24 mouse cellular contexts compared by ENCODE assay signal in genomic region chr1:142166945-142167344, GRCm38 (mm10).
A peak's percentile ranks its signal among the peaks of the same experiment; 100 is the strongest.
DNase-seq lines count a peak whose midpoint lies in the region; ATAC-seq lines count a peak whose summit lies in the region.
"Had no signal": no experiment of that assay in that cellular context is flagged by ENCODE, and none has a peak within 500 bp of the region (broad histone marks: within the 10 kb centered on the region; RNA-seq: fewer than 3 reads in every experiment).

No protein-coding gene starts in this region.

- no peak overlapping the region for H3K9ac ChIP-seq in hindbrain, embryonic 11.5 days (ENCODE audit: low read depth, low read length)
- no peak overlapping the region for H3K9ac ChIP-seq in hindbrain, embryonic 13.5 days
- H3K9ac ChIP-seq in midbrain, embryonic 13.5 days (replicated peaks) = no peak overlapping the region
- H3K9ac ChIP-seq in midbrain, embryonic 14.5 days (replicated peaks; ENCODE audit: low read length) = no peak overlapping the region
- H3K9ac ChIP-seq: embryonic facial prominence, embryonic 13.5 days; forebrain, embryonic 15.5 days; heart, embryonic 15.5 days had no signal

- peak; percentile 23; the same call in 1 of the 2 replicates for ATAC-seq in hindbrain, embryonic 11.5 days (ENCODE audit: low FRiP score)
- no peak for ATAC-seq in hindbrain, embryonic 13.5 days (ENCODE audit: low FRiP score)
- 0 out of 2 replicates have a peak, but pooled peaks have one; percentile 40 for ATAC-seq in midbrain, embryonic 13.5 days
- no peak for ATAC-seq in midbrain, embryonic 14.5 days (ENCODE audit: low FRiP score, low TSS enrichment)
- ATAC-seq: CD4-positive, CD25-positive, alpha-beta regulatory T cell, adult 4 months; forebrain, embryonic 15.5 days; hindbrain, embryonic 16.5 days had no signal

- no peaks in the 10 kb centered on the region for H3K27me3 ChIP-seq in hindbrain, embryonic 11.5 days (ENCODE audit: control insufficient read depth, insufficient read depth, low read length)
- H3K27me3 ChIP-seq in hindbrain, embryonic 13.5 days = no peaks in the 10 kb centered on the region
- H3K27me3 ChIP-seq in midbrain, embryonic 13.5 days = no peaks in the 10 kb centered on the region
- no peaks in the 10 kb centered on the region for H3K27me3 ChIP-seq in midbrain, embryonic 14.5 days (ENCODE audit: control insufficient read depth, insufficient read depth, low read length)
- H3K27me3 ChIP-seq: embryonic facial prominence, embryonic 13.5 days; forebrain, embryonic 15.5 days; heart, embryonic 15.5 days had no signal

- H3K36me3 ChIP-seq in hindbrain, embryonic 11.5 days (ENCODE audit: control insufficient read depth, insufficient read depth, low read length) = no peaks in the 10 kb centered on the region
- no peaks in the 10 kb centered on the region for H3K36me3 ChIP-seq in hindbrain, embryonic 13.5 days
- H3K36me3 ChIP-seq in midbrain, embryonic 13.5 days = no peaks in the 10 kb centered on the region
- no peaks in the 10 kb centered on the region for H3K36me3 ChIP-seq in midbrain, embryonic 14.5 days (ENCODE audit: control insufficient read depth, insufficient read depth, low read length)
- H3K36me3 ChIP-seq: embryonic facial prominence, embryonic 13.5 days; forebrain, embryonic 15.5 days; G1E; heart, embryonic 15.5 days; hindbrain, embryonic 10.5 days had no signal

- H3K27ac ChIP-seq in hindbrain, embryonic 11.5 days (ENCODE audit: low read depth, low read length) = no peak overlapping the region
- no peak overlapping the region for H3K27ac ChIP-seq in hindbrain, embryonic 13.5 days
- no peak overlapping the region for H3K27ac ChIP-seq in midbrain, embryonic 13.5 days
- no peak overlapping the region for H3K27ac ChIP-seq in midbrain, embryonic 14.5 days (replicated peaks; ENCODE audit: low read depth, low read length)
- H3K27ac ChIP-seq: embryonic facial prominence, embryonic 13.5 days; forebrain, embryonic 15.5 days; heart, adult 2 months; heart, embryonic 15.5 days; hindbrain, embryonic 10.5 days had no signal

- peak; percentile 7 for DNase-seq in embryo, embryonic 10.5 days (ENCODE audit: low spot score)
- no peak for DNase-seq in embryo, embryonic 10 days (ENCODE audit: low spot score)
- no peak for DNase-seq in hindbrain, embryonic 11.5 days (ENCODE audit: low spot score)
- DNase-seq in midbrain, embryonic 14.5 days = no peak
- DNase-seq in heart, postnatal 36 days = no peak
- DNase-seq: adrenal gland, adult 8-10 months; B cell, adult 2 months; cerebellum, adult 11-12 months; cerebellum, adult 9-10 months; cerebellum, postnatal 36 days; gastrocnemius, postnatal 14 days; heart, adult 2 months; heart, postnatal 14 days; kidney, adult 11 months had no signal

- no peak overlapping the region for H3K4me2 ChIP-seq in hindbrain, embryonic 11.5 days (replicated peaks; ENCODE audit: low read depth, low read length)
- H3K4me2 ChIP-seq in hindbrain, embryonic 13.5 days = no peak overlapping the region
- no peak overlapping the region for H3K4me2 ChIP-seq in midbrain, embryonic 13.5 days (replicated peaks)
- H3K4me2 ChIP-seq in midbrain, embryonic 14.5 days (ENCODE audit: low read length) = no peak overlapping the region
- H3K4me2 ChIP-seq: embryonic facial prominence, embryonic 13.5 days; forebrain, embryonic 15.5 days; heart, embryonic 11.5 days; heart, embryonic 15.5 days had no signal

- no peaks in the 10 kb centered on the region for H3K9me3 ChIP-seq in hindbrain, embryonic 11.5 days (ENCODE audit: control insufficient read depth, low read length)
- no peaks in the 10 kb centered on the region for H3K9me3 ChIP-seq in hindbrain, embryonic 13.5 days
- H3K9me3 ChIP-seq in midbrain, embryonic 13.5 days = no peaks in the 10 kb centered on the region
- H3K9me3 ChIP-seq in midbrain, embryonic 14.5 days (ENCODE audit: control insufficient read depth, low read length) = no peaks in the 10 kb centered on the region
- H3K9me3 ChIP-seq: embryonic facial prominence, embryonic 13.5 days; forebrain, embryonic 15.5 days; G1E; heart, embryonic 15.5 days; hindbrain, embryonic 10.5 days had no signal

- H3K4me1 ChIP-seq in hindbrain, embryonic 11.5 days (replicated peaks; ENCODE audit: control insufficient read depth, insufficient read depth, low read length) = no peaks in the 10 kb centered on the region
- no peaks in the 10 kb centered on the region for H3K4me1 ChIP-seq in hindbrain, embryonic 13.5 days (replicated peaks)
- H3K4me1 ChIP-seq in midbrain, embryonic 13.5 days (replicated peaks) = peaks cover 4% of the 10 kb centered on the region; the same call in 1 of the 2 replicates
- no peaks in the 10 kb centered on the region for H3K4me1 ChIP-seq in midbrain, embryonic 14.5 days (ENCODE audit: control insufficient read depth, insufficient read depth, low read length)
- H3K4me1 ChIP-seq: embryonic facial prominence, embryonic 13.5 days; forebrain, embryonic 15.5 days; heart, embryonic 15.5 days; hindbrain, embryonic 10.5 days had no signal

- intact Hi-C loops in heart, postnatal 36 days (cut with DNase I) = no loop called here

- H3K4me3 ChIP-seq in hindbrain, embryonic 11.5 days (ENCODE audit: low read depth, low read length) = no peak overlapping the region
- no peak overlapping the region for H3K4me3 ChIP-seq in hindbrain, embryonic 13.5 days
- H3K4me3 ChIP-seq in midbrain, embryonic 13.5 days (replicated peaks) = no peak overlapping the region
- H3K4me3 ChIP-seq in midbrain, embryonic 14.5 days (replicated peaks; ENCODE audit: low read depth, low read length) = no peak overlapping the region
- H3K4me3 ChIP-seq: embryonic facial prominence, embryonic 13.5 days; forebrain, embryonic 15.5 days; heart, adult 2 months; heart, embryonic 15.5 days; hindbrain, embryonic 10.5 days had no signal

Comparison
In these comparisons a context has a peak if more than half of its experiments do, and no peak if none do; other contexts are left out.
1. ATAC-seq: peak in hindbrain, embryonic 11.5 days (single experiment) and midbrain, embryonic 13.5 days (single experiment); none in hindbrain, embryonic 13.5 days (single experiment) and midbrain, embryonic 14.5 days (single experiment).